Mouse (Mus musculus) limb, embryonic 13.5 days (tissue): ENCODE results near the gene Stap2. TPM values are rescaled to one million over a fixed set of nuclear protein-coding genes. Genes with fewer than 3 reads are reported as not detected.

Experiments
- ATAC-seq: fragments of 200-750 bp; cut with Nextera tagmentation; 2 replicates; pipeline ENCODE4 v1.8.0; 2017; ENCODE audit warnings: low read depth, moderate number of reproducible peaks, moderate TSS enrichment; ENCODE audit not compliant: low FRiP score
- H3K27ac ChIP-seq: fragments of 300-500 bp; sonication (generic); 2 replicates; pipeline ENCODE4 v1.5.1; 2015; ENCODE audit warnings: inconsistent platforms, mild to moderate bottlenecking, moderate library complexity
- H3K27me3 ChIP-seq: fragments of 300-500 bp; sonication (generic); 2 replicates; pipeline ENCODE4 v1.6.1; 2015; ENCODE audit warnings: mild to moderate bottlenecking, inconsistent platforms
- H3K36me3 ChIP-seq: fragments of 300-500 bp; sonication (generic); 2 replicates; pipeline ENCODE4 v1.6.1; 2015; ENCODE audit warnings: inconsistent platforms, mild to moderate bottlenecking, moderate library complexity
- H3K4me1 ChIP-seq: fragments of 300-500 bp; sonication (generic); 2 replicates; pipeline ENCODE4 v1.6.1; 2015; ENCODE audit warnings: inconsistent platforms
- H3K4me2 ChIP-seq: fragments of 300-500 bp; sonication (generic); replicated peaks from 2 replicates; pipeline ENCODE4 v1.6.1; 2015; ENCODE audit warnings: inconsistent platforms, mild to moderate bottlenecking, moderate library complexity
- H3K4me3 ChIP-seq: fragments of 300-500 bp; sonication (generic); 2 replicates; pipeline ENCODE4 v1.5.1; 2015; ENCODE audit warnings: moderate library complexity, mild to moderate bottlenecking, inconsistent platforms
- H3K9ac ChIP-seq: fragments of 300-500 bp; sonication (generic); 2 replicates; pipeline ENCODE4 v1.6.1; 2015; ENCODE audit warnings: mild to moderate bottlenecking, inconsistent platforms
- H3K9me3 ChIP-seq: fragments of 300-500 bp; sonication (generic); 2 replicates; pipeline ENCODE4 v1.6.1; 2016; ENCODE audit warnings: inconsistent platforms
- WGBS: fragments of 180-500 bp; shearing (Covaris S2); methylation state at CpG from one replicate; pipeline ENCODE4 v1.1.7; 2015; 5-methylcytosine and 5-hydroxymethylcytosine counted together
- polyA plus RNA-seq: library from polyadenylated mRNA; unstranded; fragments of >200 nt; fragmentation: Nextera tagmentation; extraction: Ambion mirVana; gene quantifications from 2 replicates; pipeline ENCODE4 v1.2.1, GENCODE M21; 2015

Stap2 gene
- polyA plus RNA-seq = 8.1 and 9.2 TPM in 2 replicates

GRCm38 (mm10) chr17:56005415-56006061 is at the start of gene Stap2, which contains the start of gene Mpnd:
TSS of gene Stap2 (minus strand) at chr17:56005584.
TSS of gene Mpnd (plus strand) at chr17:56005711.
- ATAC-seq = no peak
- Histone ChIP-seq H3K4me2 (peak within 1 kb of the TSS; percentile 21), H3K9ac (no peak within 1 kb of the TSS), H3K9me3 (no peaks in the 10 kb centered on the region), H3K27ac (no peak within 1 kb of the TSS), H3K36me3 (no peaks in the 10 kb centered on the region; the same call in 1 of the 2 replicates), H3K27me3 (peaks cover 25% of the 10 kb centered on the region), H3K4me3 (peak within 1 kb of the TSS; percentile 11; the same call in 1 of the 2 replicates), H3K4me1 (peaks cover 18% of the 10 kb centered on the region)
- 35% methylated on average over 13 of the region's 13 CpGs for WGBS

GRCm38 (mm10) chr17:56054938-56055337 is 49.6 kb upstream of the Stap2 start:
- Histone ChIP-seq H3K4me1 (no peaks in the 10 kb centered on the region), H3K27ac (no peak overlapping the region), H3K27me3 (no peaks in the 10 kb centered on the region), H3K9me3 (no peaks in the 10 kb centered on the region), H3K9ac (no peak overlapping the region), H3K4me3 (no peak overlapping the region), H3K4me2 (no peak overlapping the region), H3K36me3 (peaks cover 87% of the 10 kb centered on the region)
- ATAC-seq = no peak

GRCm38 (mm10) chr17:56051369-56051768 is 46.0 kb upstream of the Stap2 start:
- Histone ChIP-seq H3K4me3 (no peak overlapping the region), H3K27ac (no peak overlapping the region), H3K4me1 (no peaks in the 10 kb centered on the region), H3K27me3 (no peaks in the 10 kb centered on the region), H3K9me3 (no peaks in the 10 kb centered on the region), H3K4me2 (no peak overlapping the region), H3K36me3 (peaks cover 88% of the 10 kb centered on the region), H3K9ac (no peak overlapping the region)
- ATAC-seq = no peak
- 93% methylated on average over 5 of the region's 5 CpGs for WGBS

GRCm38 (mm10) chr17:56040857-56041163 is 35.4 kb upstream of the Stap2 start:
- peaks cover 27% of the 10 kb centered on the region for H3K4me1 ChIP-seq
- H3K4me2 ChIP-seq = peak overlapping the region; percentile 84
- no peaks in the 10 kb centered on the region for H3K9me3 ChIP-seq
- no peaks in the 10 kb centered on the region for H3K27me3 ChIP-seq
- H3K9ac ChIP-seq = peak overlapping the region; percentile 91
- H3K27ac ChIP-seq = peak overlapping the region; percentile 74; the same call in 1 of the 2 replicates
- 2% methylated on average over 12 of the region's 12 CpGs for WGBS
- peaks cover 24% of the 10 kb centered on the region for H3K36me3 ChIP-seq
- ATAC-seq = no peak
- H3K4me3 ChIP-seq = peak overlapping the region; percentile 83

- WGBS = under 1% methylated on average over 66 of the region's 68 CpGs
- Histone ChIP-seq H3K4me3 (peak within 1 kb of the TSS; percentile 83), H3K4me1 (peaks cover 32% of the 10 kb centered on the region), H3K27ac (peak within 1 kb of the TSS; percentile 74; the same call in 1 of the 2 replicates), H3K4me2 (peak within 1 kb of the TSS; percentile 84), H3K9me3 (no peaks in the 10 kb centered on the region), H3K27me3 (no peaks in the 10 kb centered on the region), H3K9ac (peak within 1 kb of the TSS; percentile 91), H3K36me3 (peaks cover 19% of the 10 kb centered on the region)
- peak; percentile 86 for ATAC-seq
Observed at GRCm38 (mm10) chr17:56040030-56040856, 34.9 kb upstream of the Stap2 start, which contains the start of gene Chaf1a. TSS of gene Chaf1a (plus strand) at chr17:56040439.

- peaks cover 36% of the 10 kb centered on the region for H3K4me1 ChIP-seq
- H3K27me3 ChIP-seq = no peaks in the 10 kb centered on the region
- H3K36me3 ChIP-seq = peaks cover 16% of the 10 kb centered on the region
- H3K4me3 ChIP-seq = peak overlapping the region; percentile 83; the same call in 1 of the 2 replicates
- WGBS = 74% methylated on average over 4 of the region's 4 CpGs
- H3K9me3 ChIP-seq = no peaks in the 10 kb centered on the region
- peak overlapping the region; percentile 84 for H3K4me2 ChIP-seq
- no peak overlapping the region for H3K27ac ChIP-seq
- no peak overlapping the region for H3K9ac ChIP-seq
- ATAC-seq = no peak
Observed at GRCm38 (mm10) chr17:56039345-56039744, 34.0 kb upstream of the Stap2 start.

- no peak for ATAC-seq
- Histone ChIP-seq H3K27me3 (no peaks in the 10 kb centered on the region), H3K9ac (no peak overlapping the region), H3K27ac (no peak overlapping the region), H3K4me3 (no peak overlapping the region), H3K9me3 (no peaks in the 10 kb centered on the region), H3K4me2 (no peak overlapping the region), H3K4me1 (peaks cover 42% of the 10 kb centered on the region), H3K36me3 (peaks cover 16% of the 10 kb centered on the region)
- 84% methylated on average over 8 of the region's 8 CpGs for WGBS
Observed at GRCm38 (mm10) chr17:56038583-56039261, 33.3 kb upstream of the Stap2 start.

GRCm38 (mm10) chr17:56036901-56037287 is 31.5 kb upstream of the Stap2 start:
- no peaks in the 10 kb centered on the region for H3K27me3 ChIP-seq
- peaks cover 25% of the 10 kb centered on the region for H3K36me3 ChIP-seq
- H3K9me3 ChIP-seq = no peaks in the 10 kb centered on the region
- WGBS = 39% methylated on average over 13 of the region's 13 CpGs
- H3K27ac ChIP-seq = no peak overlapping the region
- H3K4me1 ChIP-seq = peaks cover 43% of the 10 kb centered on the region
- H3K9ac ChIP-seq = peak overlapping the region; percentile 57
- peak overlapping the region; percentile 57 for H3K4me2 ChIP-seq
- ATAC-seq = peak; percentile 16; the same call in 1 of the 2 replicates
- H3K4me3 ChIP-seq = peak overlapping the region; percentile 91

- under 1% methylated on average over 74 of the region's 74 CpGs for WGBS
- peak; percentile 90 for ATAC-seq
- H3K4me3 ChIP-seq = peak within 1 kb of the TSS; percentile 91
- H3K27me3 ChIP-seq = no peaks in the 10 kb centered on the region
- no peaks in the 10 kb centered on the region for H3K9me3 ChIP-seq
- H3K9ac ChIP-seq = peak within 1 kb of the TSS; percentile 97
- peak within 1 kb of the TSS; percentile 88 for H3K27ac ChIP-seq
- H3K4me1 ChIP-seq = peaks cover 38% of the 10 kb centered on the region
- H3K36me3 ChIP-seq = peaks cover 28% of the 10 kb centered on the region
- H3K4me2 ChIP-seq = peak within 1 kb of the TSS; percentile 72
Observed at GRCm38 (mm10) chr17:56036176-56036900, 31.0 kb upstream of the Stap2 start, which contains the start of gene Sh3gl1. TSS of gene Sh3gl1 (minus strand) at chr17:56036635.

- Histone ChIP-seq H3K36me3 (peaks cover 40% of the 10 kb centered on the region), H3K4me1 (peaks cover 31% of the 10 kb centered on the region), H3K27me3 (no peaks in the 10 kb centered on the region), H3K4me2 (peak overlapping the region; percentile 72), H3K4me3 (peak overlapping the region; percentile 91), H3K9ac (peak overlapping the region; percentile 97), H3K27ac (no peak overlapping the region), H3K9me3 (no peaks in the 10 kb centered on the region)
- no peak for ATAC-seq
- WGBS = 75% methylated on average over 4 of the region's 4 CpGs
Observed at GRCm38 (mm10) chr17:56035216-56035615, 29.8 kb upstream of the Stap2 start.

- ATAC-seq = no peak
- Histone ChIP-seq H3K9me3 (no peaks in the 10 kb centered on the region), H3K36me3 (peaks cover 43% of the 10 kb centered on the region), H3K4me1 (peaks cover 31% of the 10 kb centered on the region), H3K4me2 (peak overlapping the region; percentile 72), H3K9ac (peak overlapping the region; percentile 97), H3K27me3 (no peaks in the 10 kb centered on the region), H3K27ac (no peak overlapping the region), H3K4me3 (peak overlapping the region; percentile 91)
- WGBS = 82% methylated on average over 6 of the region's 6 CpGs
Observed at GRCm38 (mm10) chr17:56034726-56035100, 29.3 kb upstream of the Stap2 start.
